Mouse (Mus musculus) adrenal gland, postnatal 25 days (tissue): ENCODE results near the gene Ccpg1os. TPM values are rescaled to one million over a fixed set of nuclear protein-coding genes. Genes with fewer than 3 reads are reported as not detected.
A peak's percentile ranks its signal among the peaks of the same experiment; 100 is the strongest.

Source experiments
- DNase-seq: peaks from one replicate; pipeline ENCODE4 v3.0.0; 2021; ENCODE audit warnings: mixed read lengths
- long read RNA-seq: library from polyadenylated mRNA; stranded (forward); transcript quantifications from one replicate; pipeline ENCODE4 v2.0.0, GENCODE M21; 2021
- total RNA-seq: library from RNA; stranded (reverse); gene quantifications from 2 replicates; pipeline ENCODE4 v1.2.3, GENCODE M21; 2021

Ccpg1os gene
- 23.8 TPM in 2 replicates for total RNA-seq
- long read RNA-seq, transcript Ccpg1os-201 (2 exons, 711 nt), result major isoform, 8 of 11 reads
- long read RNA-seq, partial matches to known transcripts, result 0 of 11 reads
- long read RNA-seq, other reads (novel, unspliced or antisense), result 3 of 11 reads

DNA sequence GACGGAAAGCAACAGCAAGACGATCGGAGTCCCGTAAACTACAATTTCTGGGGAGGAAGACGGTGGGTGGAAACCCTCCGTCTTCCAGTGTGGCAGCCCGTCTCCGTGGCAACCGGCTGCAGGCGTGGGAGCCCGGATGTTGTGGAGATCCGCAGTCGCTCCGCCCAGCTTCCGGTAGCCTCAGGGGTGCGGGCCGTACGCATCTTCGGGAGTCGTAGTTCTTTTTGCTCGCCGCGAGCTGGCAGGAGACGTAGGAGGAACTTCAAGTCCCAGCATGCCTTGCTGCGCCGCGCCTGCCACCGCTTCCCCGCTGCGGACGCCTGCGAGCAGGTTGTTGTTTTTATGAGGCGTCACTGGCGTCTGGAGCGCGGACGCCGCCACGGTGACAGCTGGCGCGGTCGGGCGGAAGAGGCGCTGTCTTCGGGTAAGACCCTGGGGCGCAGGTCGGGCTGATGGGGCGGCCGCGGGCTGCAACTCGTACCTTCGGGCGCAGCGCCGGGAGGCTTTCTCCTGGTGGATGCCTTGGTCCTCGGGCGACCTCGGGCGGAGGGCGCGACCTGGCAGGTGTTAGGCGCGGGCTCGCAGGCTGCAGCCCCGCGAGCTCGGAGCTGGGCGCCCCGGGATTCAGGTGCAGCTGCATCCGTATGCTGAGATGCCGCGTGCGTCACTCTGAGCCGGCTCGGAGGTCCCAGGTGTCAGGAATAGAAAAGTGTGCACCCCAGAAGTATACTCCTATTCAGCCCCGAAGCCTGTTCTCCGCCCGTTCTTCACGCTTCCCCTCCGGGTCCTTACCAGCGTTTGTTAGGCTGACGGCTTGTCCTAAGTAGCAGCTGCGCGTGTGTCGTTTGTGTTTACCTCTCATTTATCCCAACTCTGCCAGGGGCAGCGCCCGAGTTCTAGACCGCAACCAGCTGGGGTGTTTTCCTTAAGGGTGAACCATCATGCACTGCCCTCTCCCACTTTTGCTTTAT is at the start of gene Ccpg1os, which contains the start of gene Ccpg1:
TSS of gene Ccpg1os (minus strand) at position 133 of the 971 bp plus-strand sequence.
TSS of gene Ccpg1 (plus strand) at position 180 of the 971 bp plus-strand sequence.
- DNase-seq, result peak; percentile 94

DNA sequence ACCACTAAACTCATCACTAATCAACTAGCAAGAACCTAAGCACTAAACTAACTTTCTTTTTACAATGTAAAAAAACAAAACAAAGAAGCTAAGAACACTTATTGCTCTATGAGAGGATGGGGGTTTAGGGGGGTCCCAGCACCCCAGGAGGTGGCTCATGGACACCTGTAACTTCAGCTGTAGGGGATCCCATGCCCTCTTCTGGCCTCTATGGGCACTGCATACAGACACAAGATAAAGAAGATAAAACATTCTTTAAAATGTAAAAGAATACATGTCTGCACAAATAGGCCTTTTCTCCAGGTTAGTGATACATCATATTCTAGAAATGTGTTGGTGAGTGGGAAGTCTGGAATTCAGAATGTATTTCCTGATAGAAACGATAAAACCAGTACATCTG is 48.2 kb upstream of the Ccpg1os start:
- no peak for DNase-seq

DNA sequence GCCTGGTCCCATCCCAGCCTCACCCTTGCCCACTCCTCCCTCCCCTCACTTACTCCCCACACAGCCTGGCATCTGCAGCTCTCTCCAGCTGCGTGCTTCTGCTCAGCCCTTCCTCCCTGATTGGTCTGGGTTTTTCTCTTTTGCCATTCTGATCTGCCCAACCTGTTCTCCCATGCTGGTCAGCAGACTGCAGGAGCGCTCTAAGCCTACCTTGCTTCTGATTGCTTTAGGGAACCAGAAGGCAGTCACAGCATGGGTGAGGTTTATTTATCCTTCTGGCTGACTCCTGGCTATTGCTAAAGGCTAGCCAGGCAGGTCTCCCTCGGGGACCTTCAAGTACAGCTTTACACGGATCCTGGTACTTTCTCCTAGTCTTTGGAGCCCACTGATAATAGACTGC is 46.2 kb upstream of the Ccpg1os start:
- no peak for DNase-seq

DNA sequence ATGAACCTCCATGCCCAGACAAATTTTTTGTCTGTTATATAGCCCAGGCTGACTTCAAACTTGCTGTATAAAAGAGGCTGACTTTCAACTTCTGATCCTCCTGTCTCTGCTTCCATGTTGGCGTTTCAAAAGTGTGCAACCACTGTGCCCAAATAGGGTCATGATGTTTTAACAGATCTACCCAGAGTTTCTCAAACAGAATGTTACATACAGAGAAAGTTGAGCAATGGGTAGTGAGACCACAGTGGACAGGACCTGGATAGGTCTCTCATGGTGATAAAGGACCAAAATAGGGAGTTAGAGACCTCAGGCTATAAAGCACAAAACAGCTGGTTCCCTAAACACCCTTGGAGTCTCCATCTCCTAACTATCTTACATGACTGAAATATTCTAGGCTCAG is 45.3 kb upstream of the Ccpg1os start:
- no peak for DNase-seq

DNA sequence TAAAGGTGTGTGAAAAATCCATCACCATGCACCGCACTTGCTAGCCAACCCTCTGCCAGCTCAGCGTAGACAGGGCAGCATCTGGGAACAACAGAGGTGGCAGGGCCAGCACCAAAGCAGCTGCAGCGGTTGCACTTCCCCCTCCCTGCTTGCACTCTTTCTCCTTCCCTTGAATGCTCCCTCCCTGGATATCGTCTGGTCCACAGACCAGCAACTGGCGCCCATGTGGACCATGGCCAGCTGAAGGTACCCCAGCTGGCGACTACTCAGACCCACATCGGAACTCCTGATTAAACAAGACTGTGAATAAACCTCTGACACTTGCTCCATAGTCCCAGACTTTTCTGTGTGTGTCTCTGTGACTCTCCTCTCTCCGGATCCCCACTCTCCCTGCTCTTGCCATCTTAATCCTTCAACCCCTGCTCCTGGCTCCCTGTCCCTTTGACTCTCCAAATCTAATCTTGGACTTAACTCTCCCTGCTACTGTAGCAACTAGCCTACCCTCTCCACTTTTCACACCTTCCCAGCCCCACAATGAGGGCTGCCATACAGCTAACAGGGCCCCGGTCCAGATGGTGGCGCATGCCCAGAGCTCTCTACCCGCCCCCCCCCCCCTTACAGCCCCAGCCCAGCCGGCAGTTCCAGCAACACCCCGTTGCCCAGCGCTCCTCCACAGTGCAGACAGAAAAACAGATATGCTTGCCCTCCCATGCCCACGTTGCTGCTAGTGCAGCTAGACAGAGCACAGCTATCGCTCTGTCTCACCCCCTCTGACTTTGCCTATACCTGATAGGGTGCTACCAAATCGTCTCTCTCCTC is 40.8 kb upstream of the Ccpg1os start:
- no peak for DNase-seq

DNA sequence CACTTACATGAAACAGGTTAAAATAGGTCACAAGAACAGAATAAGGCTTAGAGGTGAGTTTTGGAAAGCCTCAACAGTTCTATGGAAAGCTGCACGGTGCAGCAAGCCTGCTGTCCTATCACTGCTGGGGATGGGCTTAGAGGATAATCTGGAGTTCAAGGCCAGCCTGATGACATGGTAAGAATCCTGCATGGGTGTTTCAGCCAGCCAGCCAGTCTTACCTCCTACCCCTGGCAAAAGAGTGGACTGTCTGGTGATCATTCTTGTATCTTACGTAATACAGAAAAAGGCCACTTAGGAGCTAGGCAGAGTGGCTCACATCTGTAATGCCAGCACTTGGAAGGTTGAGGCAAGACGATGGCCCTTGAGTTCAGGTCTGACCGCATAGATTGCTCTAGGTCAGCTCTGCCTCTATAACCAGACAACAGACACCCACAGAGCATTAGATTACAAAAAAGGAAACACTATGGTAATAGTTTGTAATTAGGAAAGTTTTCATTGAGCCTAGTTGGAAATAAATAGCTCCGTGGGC is 35.5 kb upstream of the Ccpg1os start:
- DNase-seq, result no peak

DNA sequence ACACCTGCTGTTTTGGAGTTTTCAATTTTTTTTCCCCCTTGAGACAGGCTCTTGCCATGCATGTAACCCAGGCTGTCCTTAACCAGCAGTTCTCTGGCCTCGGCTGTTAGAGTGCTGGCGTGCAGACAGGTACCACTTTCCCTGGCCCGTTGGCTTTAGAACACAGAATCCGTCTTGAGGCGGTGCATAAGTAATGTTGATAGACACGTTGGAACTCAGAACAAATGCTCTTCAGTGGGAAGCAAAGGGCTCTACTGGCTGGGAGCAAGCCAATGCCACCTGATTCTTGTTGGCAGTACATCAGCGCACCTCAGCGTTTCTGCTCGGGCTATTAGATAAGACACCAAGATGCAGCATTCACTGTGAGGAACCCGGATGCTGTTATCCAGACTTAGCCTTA is 34.7 kb upstream of the Ccpg1os start:
- DNase-seq, result no peak

DNA sequence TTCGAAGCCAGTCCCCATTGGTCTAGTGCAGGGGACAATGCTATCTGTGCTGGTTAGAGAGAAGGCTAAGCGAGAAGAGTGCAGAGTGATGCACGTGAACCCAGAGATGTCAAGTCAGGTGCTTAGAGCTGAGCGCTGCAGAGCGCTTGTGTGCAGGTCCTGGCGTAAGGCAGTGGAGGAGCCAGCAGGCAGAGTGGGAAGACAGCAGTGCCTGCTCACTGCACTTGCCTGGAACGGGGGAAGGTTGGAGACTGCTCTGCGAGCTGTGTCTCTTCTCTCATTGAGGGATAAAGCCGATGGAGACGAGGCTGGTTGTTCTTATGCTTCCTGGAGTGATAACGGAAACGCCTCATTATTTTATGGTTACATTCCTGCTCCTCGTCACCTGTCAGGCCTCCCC is 29.5 kb upstream of the Ccpg1os start:
- no peak for DNase-seq

DNA sequence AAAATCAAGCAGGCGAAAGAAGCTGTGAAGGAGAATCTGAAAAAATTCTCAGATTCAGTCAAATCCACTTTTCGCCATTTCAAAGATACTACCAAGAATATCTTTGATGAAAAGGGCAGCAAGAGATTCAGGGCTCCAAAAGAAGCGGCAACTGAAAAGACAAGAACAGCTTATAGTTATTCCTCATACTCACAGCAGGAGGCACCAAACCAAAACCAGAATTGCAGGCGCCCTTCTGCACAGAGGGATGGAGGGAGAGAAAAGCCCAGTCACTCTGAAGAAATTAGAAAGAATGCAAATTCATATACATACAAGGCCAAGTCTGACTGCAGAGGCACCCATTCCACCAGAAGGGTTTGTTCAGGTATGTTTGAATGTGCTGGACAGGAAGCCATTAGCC is 27.4 kb upstream of the Ccpg1os start:
- no peak for DNase-seq

DNA sequence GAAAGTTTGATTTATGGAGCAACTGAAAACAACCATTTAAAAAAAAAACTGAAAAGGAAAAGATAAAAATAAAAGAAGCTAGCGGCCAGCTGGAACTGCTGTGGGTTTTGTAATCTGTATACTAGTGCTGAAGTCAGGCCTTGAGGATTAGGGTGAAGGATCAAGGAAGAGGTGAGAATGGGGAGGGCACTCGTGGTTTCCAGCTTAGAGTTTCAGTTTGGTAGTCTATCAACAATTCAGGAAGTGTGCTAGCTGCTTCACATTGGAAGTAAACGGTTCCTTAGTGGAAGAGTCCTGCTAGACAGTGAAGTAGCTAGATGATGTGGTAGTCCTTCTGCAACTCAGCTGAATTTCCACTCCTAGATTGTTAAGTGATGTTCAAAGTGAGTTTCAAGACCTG is 23.2 kb upstream of the Ccpg1os start:
- DNase-seq, result no peak

DNA sequence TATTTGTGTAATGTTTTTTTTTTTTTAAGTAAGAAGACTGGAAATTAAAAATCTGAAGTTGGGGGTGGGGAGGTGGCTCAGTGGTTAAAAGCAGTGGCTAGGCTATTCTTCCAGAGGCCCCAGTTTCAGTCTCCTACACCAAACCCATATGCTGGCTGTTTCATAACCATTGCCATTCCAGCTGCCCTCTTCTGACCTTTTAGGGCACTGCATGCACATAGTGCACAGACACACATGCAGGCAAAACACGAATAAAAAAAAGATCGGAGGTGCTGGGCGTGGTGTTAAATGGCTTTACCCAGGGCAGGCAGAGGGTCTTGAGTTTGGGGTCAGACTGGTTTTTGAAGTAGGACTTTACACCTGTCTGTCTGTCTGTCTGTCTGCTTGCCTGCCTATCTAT is 21.0 kb upstream of the Ccpg1os start:
- no peak for DNase-seq

DNA sequence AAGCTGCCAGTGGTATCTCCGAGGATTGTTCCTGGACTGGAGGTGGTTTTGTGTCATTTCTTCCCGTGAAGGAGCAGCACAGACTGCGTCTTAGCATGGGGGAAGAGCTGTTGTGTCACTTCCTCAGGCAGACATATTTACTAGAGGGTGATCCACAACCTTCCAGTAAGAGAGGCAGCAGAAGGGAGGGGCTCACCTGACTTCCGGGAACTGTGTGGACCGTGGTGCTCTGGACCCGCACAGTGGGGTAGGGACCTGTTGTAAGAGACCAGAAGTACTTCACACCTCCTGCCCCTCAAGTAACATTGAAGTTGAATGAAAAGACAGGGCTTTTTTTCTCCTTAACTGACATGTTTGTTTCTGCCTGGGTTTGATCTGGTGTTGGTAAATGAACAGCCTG is 19.9 kb upstream of the Ccpg1os start:
- DNase-seq, result no peak

DNA sequence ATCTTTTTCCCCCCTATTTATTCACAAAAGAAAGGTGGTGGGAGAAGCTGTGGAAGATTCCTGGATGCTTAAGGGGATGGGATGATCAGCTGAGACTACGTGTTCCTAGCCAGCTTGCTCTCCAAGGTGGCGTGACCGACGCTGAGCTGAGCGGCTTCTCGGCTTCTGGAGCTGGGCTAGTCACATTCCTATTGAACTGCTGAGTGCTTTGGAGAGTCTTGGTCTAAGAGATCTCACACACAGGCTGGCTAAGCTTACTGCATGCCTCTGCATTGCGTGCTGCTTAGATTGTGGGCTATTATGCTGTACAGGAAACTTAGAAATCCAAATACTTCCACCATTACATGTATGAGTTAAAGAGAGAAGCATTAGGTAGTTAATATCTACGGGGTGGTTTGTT is 18.9 kb upstream of the Ccpg1os start:
- no peak for DNase-seq

DNA sequence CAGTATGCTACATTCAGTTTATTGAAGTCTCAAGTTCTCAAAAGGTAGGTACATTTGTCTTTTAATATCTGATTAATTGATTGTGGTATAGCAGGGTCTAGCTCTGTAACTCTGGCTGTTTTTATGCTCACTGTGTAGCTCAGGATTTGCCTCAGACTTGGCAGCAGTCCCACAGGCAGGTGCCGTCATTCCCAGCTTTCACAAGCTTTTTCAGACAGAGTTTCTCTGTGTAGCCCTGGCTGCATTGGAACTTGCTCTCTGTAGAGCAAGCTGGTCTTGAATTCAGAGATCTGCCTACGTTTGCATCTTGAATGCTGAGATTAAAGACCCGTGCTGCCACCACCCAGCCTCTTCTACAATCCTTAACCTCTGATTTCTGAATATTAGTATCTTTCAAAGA is 17.0 kb upstream of the Ccpg1os start:
- DNase-seq, result peak; percentile 44

DNA sequence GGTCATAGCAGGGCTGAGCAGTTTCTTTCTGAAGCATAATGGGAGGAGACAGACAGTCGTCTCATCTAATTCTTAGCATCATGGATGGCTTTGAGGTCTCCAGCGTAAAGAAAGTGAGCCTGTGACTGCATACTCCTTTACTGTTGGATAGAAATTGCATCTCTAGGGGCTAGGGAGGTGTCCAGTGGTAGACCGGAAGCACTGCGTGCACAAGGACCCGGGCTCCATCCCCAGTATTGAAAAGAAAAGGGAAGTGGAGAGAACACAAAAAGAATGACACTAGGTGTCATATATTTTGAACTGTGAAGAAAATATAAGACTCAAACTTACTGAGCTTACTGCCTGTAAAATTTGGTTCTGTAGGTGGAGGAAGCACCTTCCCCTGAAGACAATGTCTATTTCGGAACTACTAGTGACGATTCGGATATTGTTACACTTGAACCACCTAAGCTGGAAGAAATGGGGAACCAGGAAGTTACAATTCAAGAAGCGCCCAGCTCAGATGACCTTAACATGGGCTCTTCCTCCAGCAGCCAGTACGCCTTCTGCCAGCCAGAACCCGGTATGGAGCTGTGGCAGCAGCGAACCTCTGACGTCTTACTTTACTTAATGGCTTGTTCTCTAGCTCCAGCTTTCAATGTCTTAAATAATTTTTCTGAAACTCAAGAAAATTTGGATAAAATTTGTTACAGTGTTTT is 16.3 kb upstream of the Ccpg1os start:
- DNase-seq, result no peak

DNA sequence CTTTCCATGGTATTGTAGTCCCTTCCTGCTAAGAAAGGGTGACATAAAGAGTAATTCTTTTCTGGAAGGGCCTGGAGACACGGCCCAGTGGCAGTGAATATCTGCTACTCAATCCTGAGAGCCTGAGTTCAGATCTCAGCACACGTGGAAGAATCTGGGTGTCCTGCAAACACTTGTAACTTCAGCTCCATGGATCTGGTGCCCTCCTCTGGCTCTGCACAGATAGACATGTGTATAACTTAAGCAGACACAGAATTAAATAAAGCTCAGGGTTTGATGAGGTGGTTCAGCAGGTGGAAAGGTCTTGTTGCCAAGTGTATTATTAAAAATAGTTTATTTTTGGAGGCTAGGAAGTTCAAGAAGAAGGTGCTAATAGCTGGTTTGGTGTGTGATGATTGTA is 15.3 kb upstream of the Ccpg1os start:
- DNase-seq, result no peak

DNA sequence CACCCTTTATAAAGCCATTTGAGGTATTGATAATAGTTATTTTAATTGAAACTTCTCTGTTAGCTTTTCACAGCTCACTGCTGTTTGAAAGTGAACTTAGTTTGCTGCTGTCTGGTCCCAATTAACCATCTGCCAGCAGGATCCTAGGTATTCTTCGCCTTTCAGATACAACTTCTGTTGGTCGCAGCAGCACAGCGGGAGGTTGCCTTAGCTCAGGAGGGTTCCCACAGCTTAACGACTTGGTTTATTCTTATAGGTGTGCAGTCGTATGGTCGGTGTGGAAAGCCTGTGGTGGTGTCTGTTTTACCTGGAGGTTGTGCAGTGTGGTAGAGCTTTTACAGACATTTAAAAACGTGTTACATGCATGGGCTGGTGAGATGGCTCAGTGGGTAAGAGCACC is 11.6 kb upstream of the Ccpg1os start:
- DNase-seq, result no peak

DNA sequence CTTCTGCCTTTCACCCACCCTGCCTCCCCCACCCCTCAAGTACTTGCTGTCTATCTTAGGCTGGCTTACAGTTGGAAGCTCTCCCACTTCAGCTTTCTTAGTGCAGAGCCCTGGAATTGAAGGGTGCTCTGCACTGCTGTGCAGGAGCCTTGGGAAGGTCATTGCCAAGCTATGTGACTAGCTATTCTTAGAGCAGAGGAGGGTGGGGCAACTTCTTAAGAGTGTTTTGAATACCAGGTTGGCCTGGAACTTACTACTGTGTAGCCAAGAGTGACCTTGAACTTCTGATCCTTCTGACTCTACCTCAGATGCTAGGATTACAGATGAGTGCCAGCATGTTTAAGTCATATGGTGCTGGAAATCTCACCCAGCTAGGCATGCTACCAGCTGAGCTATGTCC is 11.0 kb upstream of the Ccpg1os start:
- no peak for DNase-seq

DNA sequence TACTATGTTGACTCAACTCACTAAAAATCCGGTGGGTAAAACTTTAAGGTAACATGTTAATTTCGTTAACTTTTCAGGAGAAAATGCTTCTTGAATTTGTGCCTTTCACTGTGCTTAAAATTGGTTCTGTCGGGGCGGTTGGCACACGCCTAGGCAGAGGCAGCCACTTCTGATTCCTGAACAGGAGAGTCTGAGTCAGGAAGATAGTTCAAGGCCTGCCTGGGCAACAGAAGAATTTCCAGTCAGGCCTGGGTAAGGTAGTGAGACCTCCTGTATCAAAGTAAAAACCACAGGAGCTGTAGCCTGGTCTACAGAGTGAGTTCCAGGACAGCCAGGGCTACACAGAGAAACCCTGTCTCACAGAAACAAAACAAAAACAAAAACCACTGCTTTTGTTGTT is 7.4 kb upstream of the Ccpg1os start:
- peak; percentile 20 for DNase-seq

DNA sequence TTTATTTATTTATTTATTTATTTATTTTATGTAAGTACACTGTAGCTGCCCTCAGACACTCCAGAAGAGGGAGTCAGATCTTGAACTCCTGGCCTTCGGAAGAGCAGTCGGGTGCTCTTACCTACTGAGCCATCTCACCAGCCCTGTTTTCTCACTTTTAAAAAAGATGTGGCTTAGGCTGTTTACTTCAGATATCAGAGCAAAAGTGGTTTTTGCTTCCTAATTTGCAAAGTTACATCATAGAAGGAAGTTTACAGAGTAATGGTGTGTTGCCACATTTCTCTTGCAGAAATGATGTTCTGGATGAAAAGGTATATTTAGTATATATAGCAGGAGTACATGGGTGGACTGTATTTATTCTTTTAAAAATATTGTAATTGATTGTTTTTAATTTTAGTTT is 6.2 kb upstream of the Ccpg1os start:
- no peak for DNase-seq

DNA sequence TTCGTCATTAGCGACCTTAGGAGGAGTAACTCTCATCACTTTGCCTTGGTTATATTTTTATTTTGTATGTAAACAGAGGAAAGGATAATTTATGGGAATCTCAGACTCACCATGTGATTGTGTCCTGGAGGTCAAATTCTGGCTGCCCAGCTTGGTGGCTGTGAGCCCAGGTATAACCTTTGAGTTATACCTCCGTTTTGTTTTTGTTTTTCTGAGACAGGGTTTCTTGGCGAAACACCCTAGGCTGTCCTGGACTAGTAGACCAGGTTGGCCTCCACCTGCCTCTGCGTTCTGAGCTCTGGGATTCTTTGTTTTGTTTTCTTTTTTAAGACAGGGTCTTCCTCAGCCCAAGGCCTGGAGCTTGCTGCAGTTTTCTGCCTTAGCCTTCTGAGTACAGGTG is 3.5 kb upstream of the Ccpg1os start:
- DNase-seq, result no peak

DNA sequence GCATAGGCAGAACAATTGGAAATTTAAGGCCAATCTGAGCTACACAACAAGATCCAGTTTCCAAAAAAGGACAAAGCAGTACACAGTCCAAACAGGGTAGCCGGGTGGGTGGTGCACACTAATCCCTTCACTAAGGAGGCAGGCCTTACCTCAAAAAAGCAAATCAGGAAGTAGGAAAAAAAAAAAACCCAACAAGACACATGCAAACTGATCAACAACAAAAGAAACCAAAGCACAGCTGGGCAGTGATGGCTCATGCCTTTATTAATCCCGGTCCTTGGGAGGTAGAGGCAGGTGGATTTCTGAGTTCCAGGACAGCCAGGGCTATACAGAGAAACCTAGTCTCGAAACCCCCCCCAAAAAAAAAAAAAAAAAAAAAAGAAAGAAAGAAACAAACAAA is 2.5 kb upstream of the Ccpg1os start:
- DNase-seq, result no peak
